Mouse (Mus musculus): ENCODE measurements around the gene Copb2. TPM values are rescaled to one million over a fixed set of nuclear protein-coding genes. Genes with fewer than 3 reads are reported as not detected.

The Copb2 gene
- total RNA-seq (2021) = 10 to 100 TPM; 91.7 to 98.2 TPM
- long read RNA-seq, experiment 1, transcript Copb2-201 (22 exons, 3,050 nt) = major isoform, 131 of 154 reads
- long read RNA-seq, experiment 1, partial matches to known transcripts = 17 of 154 reads
- long read RNA-seq, experiment 1, other reads (novel, unspliced or antisense) = 6 of 154 reads
- long read RNA-seq, experiment 2, transcript Copb2-201 (22 exons, 3,050 nt) = major isoform, 130 of 140 reads
- long read RNA-seq, experiment 2, partial matches to known transcripts = 8 of 140 reads
- long read RNA-seq, experiment 2, other reads (novel, unspliced or antisense) = 2 of 140 reads

DNA sequence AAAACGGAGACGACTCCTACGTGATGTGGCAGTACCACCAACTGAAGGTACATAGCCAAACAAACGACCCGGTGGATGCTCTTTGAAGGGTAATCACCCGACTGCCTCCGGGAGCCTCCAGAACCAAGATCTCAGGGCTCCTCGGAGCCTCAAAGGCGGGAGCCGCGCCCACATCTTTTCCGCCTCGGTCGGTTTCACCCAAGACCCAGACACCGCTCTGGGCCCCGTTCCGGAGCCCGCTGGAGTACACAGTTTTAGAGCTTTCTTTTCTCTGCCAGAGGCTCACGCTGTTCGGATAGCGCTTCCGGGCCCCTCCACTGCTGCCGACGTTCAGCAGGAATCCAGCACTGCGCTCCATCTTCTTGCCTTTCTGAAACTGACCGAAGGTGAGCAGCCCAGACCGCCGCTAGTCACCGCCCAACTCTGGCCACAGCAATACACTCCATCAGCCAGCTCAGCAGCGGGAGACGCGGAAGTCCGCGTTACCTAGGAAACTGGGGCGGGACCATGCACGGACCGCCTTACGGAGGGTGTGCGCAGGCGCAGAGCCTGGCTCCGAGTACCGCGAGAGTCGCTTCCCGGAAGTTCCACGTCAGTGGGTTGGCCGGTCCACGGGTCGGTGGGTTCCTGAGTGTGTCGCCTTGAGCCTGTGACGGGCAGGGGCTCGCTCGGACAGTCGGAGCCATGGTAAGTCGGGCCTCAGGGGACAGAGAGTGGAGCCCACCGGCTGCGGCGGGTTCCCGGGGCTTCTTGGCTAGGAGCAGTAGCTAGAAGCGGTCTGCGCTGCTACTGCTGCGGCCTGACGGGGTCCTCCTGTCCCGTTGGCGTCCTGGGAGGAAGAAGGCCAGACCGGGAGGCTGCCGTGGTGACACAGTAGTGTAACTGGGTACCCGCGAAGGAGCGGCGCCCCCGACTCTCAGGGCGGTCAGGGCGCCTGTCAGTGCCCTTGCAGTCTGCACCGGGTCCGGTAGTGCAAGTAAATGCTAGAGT is at the start of gene Copb2:
TSS of gene Copb2 (plus strand) at position 585 of the 990 bp plus-strand sequence.
- intact Hi-C loops (cut with DNase I) = loop anchor here (5.0 kb wide), 1 partner anchor 39 kb away; the partner anchor contains the start of gene Mrps22
- DNase-seq = peak; percentile 99

DNA sequence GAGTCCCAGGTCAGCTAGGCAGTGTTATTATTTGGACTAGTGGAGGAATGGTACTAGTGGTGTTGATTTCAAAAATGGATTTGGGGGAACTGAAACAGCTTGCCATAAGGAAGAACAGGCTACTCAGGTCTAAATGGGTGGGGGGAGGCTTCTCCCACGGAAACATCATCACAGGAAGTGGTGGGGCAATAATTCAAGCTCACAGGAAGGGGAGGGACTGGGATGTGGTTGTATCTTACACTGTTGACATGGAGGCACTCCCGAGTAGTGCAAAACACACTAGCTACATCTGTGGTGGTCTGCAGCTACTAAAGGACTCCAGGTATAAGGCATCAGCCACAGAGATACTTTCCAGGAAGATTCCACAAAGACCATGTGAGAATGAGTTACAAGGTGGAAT is 39.6 kb upstream of the Copb2 start:
- no peak for DNase-seq
- intact Hi-C loops (cut with DNase I) = no loop called here

DNA sequence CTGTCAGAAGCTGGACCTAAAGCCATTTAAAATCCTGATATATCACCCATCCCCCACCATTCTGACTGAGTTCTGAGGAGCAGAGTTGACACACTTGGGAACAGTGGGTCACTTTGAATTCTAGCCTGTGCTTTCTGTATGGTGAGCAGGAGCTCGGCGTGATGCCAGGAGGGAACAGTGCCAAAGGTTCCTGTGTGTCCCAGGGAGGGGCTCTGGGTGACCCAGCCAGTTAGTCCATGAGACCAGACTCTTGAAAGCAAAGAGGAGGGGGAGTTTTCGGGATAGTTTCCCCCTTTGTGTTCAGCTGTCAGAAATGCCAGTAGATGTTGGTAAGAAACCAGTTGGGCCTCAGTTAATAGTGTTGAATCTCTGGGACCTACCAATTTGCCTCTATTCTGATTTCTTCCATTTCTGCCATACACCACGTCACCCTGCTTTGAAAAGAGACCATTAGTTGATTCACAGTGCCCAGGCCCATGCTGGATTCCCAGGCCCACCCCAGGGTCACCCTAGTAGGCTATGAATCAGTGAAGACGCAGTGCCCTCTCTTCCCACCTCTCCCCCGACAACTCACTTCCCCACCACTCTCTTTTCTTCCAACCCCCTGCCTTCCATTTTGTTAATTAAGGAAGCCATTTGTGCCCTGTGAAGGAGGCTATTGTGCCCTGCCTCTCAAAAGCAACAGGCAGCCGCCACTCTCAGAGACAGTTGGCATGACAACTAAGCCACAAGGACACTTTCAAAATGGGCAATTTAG is 38.6 kb upstream of the Copb2 start:
- DNase-seq = no peak
- intact Hi-C loops (cut with DNase I) = no loop called here

- DNase-seq = no peak
- intact Hi-C loops (cut with DNase I) = no loop called here
Observed at GRCm38 (mm10) chr9:98525543-98525924, 38.0 kb upstream of the Copb2 start.

GRCm38 (mm10) chr9:98527226-98527625 is 36.3 kb upstream of the Copb2 start:
- intact Hi-C loops (cut with DNase I) = no loop called here
- no peak for DNase-seq

- intact Hi-C loops (cut with DNase I) = no loop called here
- no peak for DNase-seq
Observed at GRCm38 (mm10) chr9:98529776-98530175, 33.7 kb upstream of the Copb2 start.

DNA sequence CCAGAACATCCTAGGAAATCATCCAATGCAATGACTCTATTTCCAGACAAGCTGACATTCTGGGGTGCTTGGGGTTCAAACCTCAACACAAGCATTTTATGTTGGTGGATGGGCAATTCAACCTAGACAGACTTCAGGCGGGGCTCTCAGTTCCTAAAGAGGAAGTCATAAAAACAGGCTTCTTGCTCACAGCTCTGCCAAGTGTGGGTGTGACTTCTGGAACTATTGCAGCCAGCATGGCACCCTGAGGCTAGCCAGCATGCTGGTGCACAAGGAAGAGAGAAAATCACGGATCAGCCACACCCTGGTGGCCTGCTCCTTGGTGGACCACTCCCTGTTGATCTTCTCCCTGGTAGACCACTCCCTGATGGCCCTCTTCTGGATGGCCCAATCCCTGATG is 32.5 kb upstream of the Copb2 start:
- DNase-seq = no peak
- intact Hi-C loops (cut with DNase I) = no loop called here

DNA sequence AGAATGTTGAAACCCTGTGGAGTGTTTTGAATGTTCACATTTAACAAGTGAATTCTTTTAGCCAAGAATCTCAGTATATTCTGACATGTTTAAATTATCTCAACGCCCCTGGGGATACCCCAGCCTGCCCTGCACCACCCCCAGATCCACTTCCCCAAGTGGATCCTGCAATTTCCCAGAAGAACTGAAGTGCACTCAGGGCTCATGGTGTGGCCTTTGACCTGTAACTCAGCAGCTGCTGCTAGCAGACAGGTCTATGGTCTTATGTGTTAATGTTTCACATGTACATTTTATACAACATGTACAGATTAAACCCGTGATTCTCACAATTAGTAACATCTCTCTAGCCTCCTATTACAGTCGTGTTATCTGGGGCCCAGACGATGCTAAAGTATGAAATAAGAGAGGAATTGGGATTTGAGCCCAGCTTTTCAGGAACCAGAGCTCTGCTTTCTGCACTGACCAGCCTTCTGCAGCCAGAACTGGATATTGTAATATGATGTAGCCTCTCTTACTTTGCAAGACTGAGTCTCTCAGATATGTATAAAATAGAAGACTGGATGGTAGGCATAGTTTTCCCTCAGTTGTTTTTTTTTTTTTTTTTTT is 28.7 kb upstream of the Copb2 start:
- intact Hi-C loops (cut with DNase I) = no loop called here
- DNase-seq = no peak

- intact Hi-C loops (cut with DNase I) = no loop called here
- no peak for DNase-seq
Observed at GRCm38 (mm10) chr9:98535763-98536162, 27.8 kb upstream of the Copb2 start.

DNA sequence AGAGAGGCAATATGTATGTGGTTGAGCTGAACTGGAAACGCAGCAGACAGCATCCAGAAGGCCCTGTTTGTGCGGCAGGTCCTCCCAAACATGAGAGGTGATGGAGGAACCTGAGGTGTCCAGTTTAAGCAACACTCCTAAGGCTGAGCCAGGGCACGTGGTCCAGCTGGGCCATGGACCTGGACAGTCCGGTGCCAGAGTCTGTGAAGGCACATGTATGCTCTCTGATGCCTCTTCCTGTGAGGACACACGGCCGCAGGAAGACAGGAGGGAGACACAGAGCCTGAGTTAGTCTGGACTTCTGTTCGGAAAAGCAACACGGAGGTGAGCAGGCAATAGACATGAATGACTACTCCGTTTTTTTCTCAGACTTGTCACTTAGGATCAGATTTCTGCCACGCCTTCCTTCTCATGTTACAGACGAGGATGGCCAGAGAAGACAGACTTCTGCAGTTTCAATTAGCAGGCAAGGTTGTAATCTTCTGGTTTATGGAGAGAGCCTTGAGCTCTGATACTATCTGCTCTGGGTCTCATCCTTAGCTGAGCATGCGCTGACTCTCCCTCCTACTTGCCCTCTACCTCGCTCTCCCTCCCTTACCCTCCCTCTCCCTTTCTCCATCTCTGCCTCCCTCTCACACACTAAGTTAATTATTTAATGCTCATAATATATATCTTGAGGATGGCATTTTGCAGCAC is 25.4 kb upstream of the Copb2 start:
- DNase-seq = no peak
- intact Hi-C loops (cut with DNase I) = loop anchor here (1.0 to 2.0 kb wide), 3 partner anchors 96 to 129 kb away; no protein-coding TSS in a partner anchor

DNA sequence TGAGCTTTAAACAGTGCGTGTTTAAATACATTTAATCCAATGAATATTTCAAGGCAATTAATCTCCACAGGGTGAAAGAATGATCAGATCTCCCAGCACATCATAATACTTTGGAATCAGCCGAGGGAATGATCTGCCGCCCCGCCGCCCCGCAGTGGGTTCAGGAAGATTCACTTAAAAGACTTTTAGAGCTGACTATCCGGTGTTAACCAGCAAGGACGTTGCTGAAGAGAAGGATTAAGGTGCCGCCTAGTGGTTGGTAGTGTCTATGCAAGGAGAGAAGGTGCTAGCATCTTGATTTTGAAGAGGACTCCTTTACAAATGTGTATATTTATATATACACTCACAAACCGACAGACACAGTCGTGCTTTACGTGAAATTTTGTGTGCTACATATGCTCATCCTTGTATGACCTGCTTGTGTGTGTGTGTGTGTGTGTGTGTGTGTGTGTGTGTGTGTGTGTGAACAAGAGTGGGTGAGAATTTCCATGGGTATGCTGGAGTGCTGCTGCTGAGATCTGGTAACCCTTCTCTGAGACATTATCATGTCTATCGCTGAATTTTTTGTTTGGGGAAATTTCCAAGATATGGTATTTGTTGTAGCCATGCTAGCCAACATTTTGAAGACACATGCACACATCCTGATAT is 24.7 kb upstream of the Copb2 start:
- intact Hi-C loops (cut with DNase I) = loop anchor here (1.0 to 2.0 kb wide), 3 partner anchors 97 to 130 kb away; no protein-coding TSS in a partner anchor
- peak; percentile 59 to 78 for DNase-seq

DNA sequence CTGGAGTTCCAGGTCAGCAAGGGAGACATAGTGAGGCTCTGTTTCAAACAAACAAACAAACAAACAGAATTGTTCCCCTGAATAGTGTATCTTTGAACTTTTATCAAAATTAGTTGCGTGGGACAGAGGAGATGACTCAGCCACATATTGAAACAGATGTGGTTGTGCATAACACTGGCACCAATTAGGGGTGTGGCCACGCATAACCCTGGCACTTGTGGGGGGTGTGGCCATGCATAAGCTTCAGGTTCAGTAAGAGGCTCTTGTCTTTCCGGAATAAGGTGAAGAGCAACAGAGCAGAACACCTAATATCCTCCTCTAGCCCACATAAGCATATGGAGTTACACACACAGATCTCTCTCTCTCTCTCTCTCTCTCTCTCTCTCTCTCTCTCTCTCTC is 19.5 kb upstream of the Copb2 start:
- intact Hi-C loops (cut with DNase I) = no loop called here
- DNase-seq = no peak

DNA sequence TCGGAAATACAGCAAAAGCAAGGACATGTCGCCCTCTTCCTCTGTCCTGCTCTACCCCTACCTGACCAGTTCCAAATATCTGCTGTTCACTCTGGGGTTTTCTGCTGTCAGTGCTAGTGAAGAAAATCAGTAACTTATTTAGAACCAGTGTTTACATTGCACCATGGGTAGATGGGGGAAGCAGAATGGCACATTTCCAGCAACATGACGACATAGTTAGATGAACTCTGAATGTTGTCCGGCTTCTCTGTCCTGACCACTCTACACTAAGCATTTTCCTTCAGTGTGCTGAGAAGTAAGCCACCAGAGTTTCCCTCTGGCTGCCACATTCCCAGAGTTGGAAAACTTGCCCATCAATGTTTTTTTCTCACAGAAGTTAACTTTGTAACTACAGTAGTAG is 20.3 kb downstream of the Copb2 start:
- no peak for DNase-seq
- intact Hi-C loops (cut with DNase I) = no loop called here

GRCm38 (mm10) chr9:98600094-98600493 is 36.6 kb downstream of the Copb2 start:
- DNase-seq = no peak
- intact Hi-C loops (cut with DNase I) = loop anchor here (5.0 kb wide), 1 partner anchor 38 kb away; the partner anchor contains the start of gene Copb2

GRCm38 (mm10) chr9:98601156-98601836 is 37.8 kb downstream of the Copb2 start, which contains the start of gene Mrps22:
Gene Mrps22, minus strand, starts transcription at chr9:98601660.
- intact Hi-C loops (cut with DNase I) = loop anchor here (5.0 kb wide), 1 partner anchor 39 kb away; the partner anchor contains the start of gene Copb2
- DNase-seq = peak; percentile 69 to 77

DNA sequence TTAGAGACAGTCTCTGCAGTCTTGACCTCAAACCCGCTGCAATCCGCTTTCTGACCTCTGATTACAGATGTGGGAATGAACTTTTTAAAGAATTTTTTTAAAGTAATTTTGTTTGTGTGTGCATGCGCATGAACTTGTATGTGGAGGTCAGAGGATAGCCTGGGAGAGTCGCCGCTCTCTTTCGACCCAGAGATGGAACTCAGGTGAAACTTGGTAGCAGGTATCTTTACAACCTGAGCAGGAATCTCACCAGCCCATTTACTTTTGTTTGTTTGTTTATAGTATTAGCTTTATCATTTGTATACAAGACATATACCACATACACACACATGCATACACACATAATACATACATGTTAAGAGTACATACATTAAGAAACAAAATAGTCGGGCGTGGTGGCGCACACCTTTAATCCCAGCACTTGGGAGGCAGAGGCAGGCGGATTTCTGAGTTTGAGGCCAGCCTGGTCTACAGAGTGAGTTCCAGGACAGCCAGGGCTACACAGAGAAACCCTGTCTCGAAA is 38.4 kb downstream of the Copb2 start:
- intact Hi-C loops (cut with DNase I) = loop anchor here (5.0 kb wide), 1 partner anchor 40 kb away; the partner anchor contains the start of gene Copb2
- DNase-seq = no peak

DNA sequence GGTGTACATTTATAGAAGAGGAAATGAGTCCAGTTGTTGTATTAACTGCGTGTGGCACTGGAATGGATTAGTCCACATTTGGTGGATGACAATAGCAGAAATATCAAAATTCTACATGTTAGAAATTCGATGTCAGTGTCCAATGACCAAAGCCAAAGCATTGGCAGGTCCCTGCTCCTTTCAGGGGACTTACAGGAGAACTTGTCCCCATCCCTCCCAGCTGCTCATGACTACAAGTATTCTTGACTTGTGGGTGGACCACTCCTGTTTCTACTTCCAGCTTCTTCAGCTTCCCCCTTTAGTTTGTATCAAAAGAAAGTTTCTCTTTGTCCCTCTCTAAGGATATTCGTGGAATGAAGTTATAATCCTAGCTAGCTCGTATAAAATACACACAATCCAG is 41.4 kb downstream of the Copb2 start:
- intact Hi-C loops (cut with DNase I) = loop anchor here (5.0 kb wide), 1 partner anchor 43 kb away; the partner anchor contains the start of gene Copb2
- DNase-seq = no peak

DNA sequence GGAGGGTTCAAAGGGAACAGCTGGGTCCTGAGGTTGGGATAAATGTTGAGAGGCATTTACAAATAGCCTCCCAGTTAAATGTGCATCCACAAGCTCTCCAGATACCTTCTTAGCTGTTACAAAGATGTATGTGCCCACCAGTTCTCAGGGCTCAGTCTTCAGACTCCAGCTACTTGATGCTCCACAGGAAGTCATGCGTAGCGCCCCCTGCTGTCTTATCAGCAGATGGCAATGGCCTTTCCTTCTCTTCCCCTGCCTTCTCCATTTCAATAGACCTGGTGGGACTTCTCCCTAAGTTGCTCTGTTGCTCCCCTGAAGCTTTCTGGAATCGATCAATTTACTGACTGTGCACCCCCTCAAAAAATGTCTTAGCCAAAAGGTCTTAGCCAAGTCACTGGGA is 65.0 kb downstream of the Copb2 start:
- intact Hi-C loops (cut with DNase I) = no loop called here
- DNase-seq = no peak

Measured in heart, postnatal 14 days (tissue).